Mouse (Mus musculus) limb, embryonic 15.5 days (tissue): ENCODE measurements at regions not wholly inside any gene's neighbourhood (a gene's known extent, or its start where the extent isn't known, plus 50 kb on each side); places are given as distances from the start of the nearest gene placed in this dataset.

ENCODE experiments used
- ATAC-seq: fragments of 200-750 bp; cut with Nextera tagmentation; 2 replicates; pipeline ENCODE4 v1.8.0; 2017; ENCODE audit warnings: low read depth, moderate TSS enrichment; ENCODE audit not compliant: insufficient number of reproducible peaks, low FRiP score, low TSS enrichment
- H3K27ac ChIP-seq: fragments of 300-500 bp; sonication (generic); 2 replicates; pipeline ENCODE4 v1.5.1; 2015; ENCODE audit warnings: moderate library complexity, mild to moderate bottlenecking, inconsistent platforms
- H3K27me3 ChIP-seq: fragments of 300-500 bp; sonication (generic); 2 replicates; pipeline ENCODE4 v1.6.1; 2015; ENCODE audit warnings: inconsistent platforms
- H3K36me3 ChIP-seq: fragments of 300-500 bp; sonication (generic); 2 replicates; pipeline ENCODE4 v1.6.1; 2015; ENCODE audit warnings: inconsistent platforms
- H3K4me1 ChIP-seq: fragments of 300-500 bp; sonication (generic); 2 replicates; pipeline ENCODE4 v1.6.1; 2015; ENCODE audit warnings: inconsistent platforms
- H3K4me2 ChIP-seq: fragments of 300-500 bp; sonication (generic); 2 replicates; pipeline ENCODE4 v1.6.1; 2015; ENCODE audit warnings: mild to moderate bottlenecking, inconsistent platforms
- H3K4me3 ChIP-seq: fragments of 300-500 bp; sonication (generic); 2 replicates; pipeline ENCODE4 v1.5.1; 2015; ENCODE audit warnings: mild to moderate bottlenecking, inconsistent platforms
- H3K9ac ChIP-seq: fragments of 300-500 bp; sonication (generic); 2 replicates; pipeline ENCODE4 v1.6.1; 2015; ENCODE audit warnings: inconsistent platforms
- H3K9me3 ChIP-seq: fragments of 300-500 bp; sonication (generic); 2 replicates; pipeline ENCODE4 v1.6.1; 2016; ENCODE audit warnings: inconsistent platforms
- WGBS: fragments of 180-500 bp; shearing (Covaris S2); methylation state at CpG from one replicate; pipeline ENCODE4 v1.1.7; 2015; 5-methylcytosine and 5-hydroxymethylcytosine counted together

DNA sequence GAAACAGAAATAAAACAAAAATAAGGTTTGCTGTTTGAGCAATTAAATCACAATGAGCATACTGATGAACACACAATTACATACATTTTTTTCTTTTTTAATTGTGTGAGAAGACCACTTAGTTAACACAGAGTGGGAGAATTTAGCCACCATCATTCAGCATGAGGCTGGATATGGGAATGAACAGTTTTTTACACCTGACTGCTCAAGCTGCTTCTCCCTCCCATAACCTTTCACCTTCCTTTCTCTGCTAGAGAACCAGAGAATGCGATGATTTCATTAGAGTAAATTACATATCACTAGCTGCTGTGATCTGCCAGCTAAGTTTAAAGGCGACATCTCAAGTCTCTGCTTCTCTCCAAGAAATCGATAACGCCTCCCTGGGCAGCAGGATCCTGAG is 894.8 kb upstream of the Jmjd1c start:
- Histone ChIP-seq H3K27ac (no peak overlapping the region), H3K9ac (no peak overlapping the region), H3K27me3 (no peaks in the 10 kb centered on the region), H3K9me3 (no peaks in the 10 kb centered on the region), H3K4me2 (no peak overlapping the region), H3K4me1 (no peaks in the 10 kb centered on the region), H3K36me3 (no peaks in the 10 kb centered on the region), H3K4me3 (no peak overlapping the region)
- ATAC-seq: no peak
- WGBS: 72% methylated on average over 4 of the region's 4 CpGs

DNA sequence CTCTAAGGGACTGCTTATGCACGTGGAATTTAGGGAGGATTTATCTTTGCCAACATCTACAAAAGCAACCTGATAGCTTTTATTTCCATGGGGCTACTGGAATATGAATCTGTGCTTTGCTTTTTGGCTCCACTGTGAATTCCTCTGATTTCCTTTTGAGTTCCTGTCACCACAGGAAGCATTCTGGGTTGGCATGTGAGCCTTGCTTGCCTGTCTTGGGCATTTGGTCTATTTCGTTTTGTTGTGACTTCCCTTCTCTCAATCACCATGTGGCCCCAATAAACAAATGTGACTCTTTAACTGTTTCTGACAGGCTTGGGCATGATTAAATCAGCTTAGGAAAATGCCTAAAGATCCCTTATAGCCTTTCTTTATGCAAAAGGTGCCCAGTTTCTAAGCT is 867.8 kb upstream of the Jmjd1c start:
- Histone ChIP-seq H3K4me3 (no peak overlapping the region), H3K27me3 (no peaks in the 10 kb centered on the region), H3K9me3 (no peaks in the 10 kb centered on the region), H3K9ac (no peak overlapping the region), H3K27ac (no peak overlapping the region), H3K4me2 (no peak overlapping the region), H3K4me1 (no peaks in the 10 kb centered on the region), H3K36me3 (no peaks in the 10 kb centered on the region)
- 34% methylated on average over 2 of the region's 2 CpGs for WGBS
- ATAC-seq: no peak

- no peaks in the 10 kb centered on the region for H3K27me3 ChIP-seq
- H3K9me3 ChIP-seq: no peaks in the 10 kb centered on the region
- H3K27ac ChIP-seq: no peak overlapping the region
- 70% methylated on average over 2 of the region's 2 CpGs for WGBS
- H3K4me2 ChIP-seq: no peak overlapping the region
- no peak overlapping the region for H3K4me3 ChIP-seq
- no peaks in the 10 kb centered on the region for H3K36me3 ChIP-seq
- no peak for ATAC-seq
- no peak overlapping the region for H3K9ac ChIP-seq
- no peaks in the 10 kb centered on the region for H3K4me1 ChIP-seq
Measured at GRCm38 (mm10) chr10:66234370-66234916, 861.5 kb upstream of the Jmjd1c start.

DNA sequence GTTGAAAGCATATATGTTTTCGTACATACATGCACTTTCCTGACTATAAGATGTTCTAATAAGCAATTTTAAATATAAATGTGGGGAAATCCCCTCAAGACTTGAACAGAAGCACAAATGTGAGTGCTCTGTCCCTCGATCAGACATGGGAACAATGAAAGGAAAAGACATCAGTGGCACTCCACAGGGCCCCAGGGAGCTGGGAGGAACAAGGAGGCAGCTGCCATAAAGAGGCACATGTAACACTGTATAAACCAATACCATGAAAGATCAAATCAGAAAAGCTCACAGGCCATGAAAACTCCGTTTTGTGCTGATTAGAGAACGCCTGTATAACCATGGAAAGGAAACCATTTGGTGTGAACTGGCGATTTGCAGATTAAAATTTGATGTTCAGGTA is 839.5 kb upstream of the Jmjd1c start:
- no peaks in the 10 kb centered on the region for H3K9me3 ChIP-seq
- H3K4me1 ChIP-seq: no peaks in the 10 kb centered on the region
- H3K27ac ChIP-seq: no peak overlapping the region
- 65% methylated on average over 5 of the region's 5 CpGs for WGBS
- H3K4me3 ChIP-seq: no peak overlapping the region
- H3K9ac ChIP-seq: no peak overlapping the region
- ATAC-seq: no peak
- H3K27me3 ChIP-seq: no peaks in the 10 kb centered on the region
- H3K4me2 ChIP-seq: no peak overlapping the region
- H3K36me3 ChIP-seq: no peaks in the 10 kb centered on the region

- 75% methylated on average over 4 of the region's 4 CpGs for WGBS
- H3K4me2 ChIP-seq: no peak overlapping the region
Measured at GRCm38 (mm10) chr10:66270647-66271270, 825.2 kb upstream of the Jmjd1c start.

GRCm38 (mm10) chr10:66295628-66296027 is 800.3 kb upstream of the Jmjd1c start:
- WGBS: 64% methylated on average over 4 of the region's 4 CpGs

More at GRCm38 (mm10) chr10:66270647-66271270, 825.2 kb upstream of the Jmjd1c start:
- H3K9me3 ChIP-seq: no peaks in the 10 kb centered on the region
- H3K4me3 ChIP-seq: no peak overlapping the region
- no peak overlapping the region for H3K27ac ChIP-seq
- no peaks in the 10 kb centered on the region for H3K36me3 ChIP-seq
- no peaks in the 10 kb centered on the region for H3K27me3 ChIP-seq
- no peak for ATAC-seq
- no peak overlapping the region for H3K9ac ChIP-seq
- H3K4me1 ChIP-seq: no peaks in the 10 kb centered on the region

DNA sequence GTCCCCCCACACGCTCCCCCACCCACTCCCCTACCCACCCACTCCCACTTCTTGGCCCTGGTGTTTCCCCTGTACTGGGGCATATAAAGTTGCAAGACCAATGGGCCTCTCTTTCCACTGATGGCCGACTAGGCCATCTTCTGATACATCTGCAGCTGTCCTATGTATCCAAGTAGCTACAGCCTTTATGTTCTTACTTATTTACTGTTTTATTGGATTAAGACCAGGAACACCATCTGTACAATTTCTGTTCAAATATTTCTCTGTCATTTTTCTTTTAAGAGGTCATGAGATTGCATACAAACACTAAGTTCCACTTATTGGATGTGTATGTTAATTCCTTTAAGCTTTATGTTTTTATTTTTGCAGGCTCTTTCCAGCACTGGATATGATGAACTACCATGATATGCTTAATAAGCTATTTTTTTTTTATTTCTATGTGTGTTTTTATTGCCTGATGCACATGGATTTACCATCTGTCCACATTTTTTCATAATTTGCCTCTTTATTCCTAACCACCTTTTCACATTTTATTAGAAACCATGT is 792.6 kb upstream of the Jmjd1c start:
- H3K27ac ChIP-seq: no peak overlapping the region
- H3K9me3 ChIP-seq: no peaks in the 10 kb centered on the region
- H3K4me2 ChIP-seq: no peak overlapping the region
- no peaks in the 10 kb centered on the region for H3K36me3 ChIP-seq
- H3K4me3 ChIP-seq: no peak overlapping the region
- 67% methylated on average over 2 of the region's 2 CpGs for WGBS
- H3K4me1 ChIP-seq: no peaks in the 10 kb centered on the region
- no peak overlapping the region for H3K9ac ChIP-seq
- H3K27me3 ChIP-seq: no peaks in the 10 kb centered on the region
- no peak for ATAC-seq

More at GRCm38 (mm10) chr10:66295628-66296027, 800.3 kb upstream of the Jmjd1c start:
- Histone ChIP-seq H3K27ac (no peak overlapping the region), H3K4me1 (no peaks in the 10 kb centered on the region), H3K36me3 (no peaks in the 10 kb centered on the region), H3K9ac (no peak overlapping the region), H3K4me2 (no peak overlapping the region), H3K4me3 (no peak overlapping the region), H3K27me3 (no peaks in the 10 kb centered on the region), H3K9me3 (no peaks in the 10 kb centered on the region)
- ATAC-seq: no peak

- Histone ChIP-seq H3K4me3 (no peak overlapping the region), H3K36me3 (no peaks in the 10 kb centered on the region), H3K9me3 (no peaks in the 10 kb centered on the region), H3K27ac (no peak overlapping the region), H3K9ac (no peak overlapping the region), H3K4me2 (no peak overlapping the region), H3K4me1 (no peaks in the 10 kb centered on the region), H3K27me3 (no peaks in the 10 kb centered on the region)
- ATAC-seq: no peak
Measured at GRCm38 (mm10) chr10:66304901-66305300, 791.0 kb upstream of the Jmjd1c start.

- Histone ChIP-seq H3K4me3 (no peak overlapping the region), H3K9ac (no peak overlapping the region), H3K27me3 (no peaks in the 10 kb centered on the region), H3K36me3 (no peaks in the 10 kb centered on the region), H3K4me1 (no peaks in the 10 kb centered on the region), H3K4me2 (no peak overlapping the region), H3K27ac (no peak overlapping the region), H3K9me3 (no peaks in the 10 kb centered on the region)
- WGBS: 60% methylated on average over 3 of the region's 3 CpGs
- ATAC-seq: no peak
Measured at GRCm38 (mm10) chr10:66331166-66331565, 764.8 kb upstream of the Jmjd1c start.

GRCm38 (mm10) chr10:66337994-66338393 is 757.9 kb upstream of the Jmjd1c start:
- no peak overlapping the region for H3K4me2 ChIP-seq
- no peaks in the 10 kb centered on the region for H3K9me3 ChIP-seq
- 62% methylated on average over 1 of the region's 1 CpGs for WGBS

GRCm38 (mm10) chr10:66342823-66343350 is 753.0 kb upstream of the Jmjd1c start:
- H3K27ac ChIP-seq: no peak overlapping the region
- H3K9me3 ChIP-seq: no peaks in the 10 kb centered on the region
- no peaks in the 10 kb centered on the region for H3K36me3 ChIP-seq
- no peaks in the 10 kb centered on the region for H3K27me3 ChIP-seq
- H3K4me2 ChIP-seq: no peak overlapping the region
- H3K4me3 ChIP-seq: no peak overlapping the region
- ATAC-seq: no peak
- H3K9ac ChIP-seq: no peak overlapping the region
- H3K4me1 ChIP-seq: no peaks in the 10 kb centered on the region
- WGBS: 74% methylated on average over 5 of the region's 5 CpGs

More at GRCm38 (mm10) chr10:66337994-66338393, 757.9 kb upstream of the Jmjd1c start:
- Histone ChIP-seq H3K9ac (no peak overlapping the region), H3K4me1 (no peaks in the 10 kb centered on the region), H3K36me3 (no peaks in the 10 kb centered on the region), H3K4me3 (no peak overlapping the region), H3K27me3 (no peaks in the 10 kb centered on the region), H3K27ac (no peak overlapping the region)
- ATAC-seq: no peak

DNA sequence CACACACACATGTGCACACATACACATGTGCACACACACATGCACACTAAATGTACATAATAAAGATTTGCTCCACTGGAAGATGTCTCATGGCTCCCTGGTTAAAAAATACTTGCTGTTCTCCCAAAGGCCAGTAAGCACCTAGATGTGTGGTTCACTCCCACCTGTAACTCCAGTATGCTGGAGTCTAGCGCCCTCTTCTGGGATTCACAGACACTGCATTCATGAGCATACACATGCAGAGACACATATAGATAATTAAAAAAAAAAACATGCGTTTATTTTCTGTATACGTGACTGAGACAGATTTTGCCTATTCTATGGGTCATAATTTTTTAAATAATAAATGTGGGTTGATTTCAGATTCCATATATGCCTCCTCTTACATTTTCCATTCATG is 747.5 kb upstream of the Jmjd1c start:
- Histone ChIP-seq H3K9me3 (no peaks in the 10 kb centered on the region), H3K9ac (no peak overlapping the region), H3K27ac (no peak overlapping the region), H3K4me3 (no peak overlapping the region), H3K4me1 (no peaks in the 10 kb centered on the region), H3K4me2 (no peak overlapping the region), H3K36me3 (no peaks in the 10 kb centered on the region), H3K27me3 (no peaks in the 10 kb centered on the region)
- ATAC-seq: no peak
- WGBS: 64% methylated on average over 3 of the region's 3 CpGs
